Mouse (Mus musculus) cortical plate, adult 2 months (tissue): ENCODE results near the gene Setd7.

ENCODE experiments used
- CTCF ChIP-seq: fragments of 200-500 bp; IDR thresholded peaks from 2 replicates; pipeline ENCODE4 v1.5.1; 2011; ENCODE audit warnings: mild to moderate bottlenecking, control low read depth, low read length; ENCODE audit not compliant: insufficient read depth; ENCODE audit errors: extremely low read depth
- POLR2A ChIP-seq: fragments of 200-500 bp; IDR thresholded peaks from 2 replicates; pipeline ENCODE4 v1.6.1; 2011; ENCODE audit warnings: mild to moderate bottlenecking, low read length, control low read depth; ENCODE audit not compliant: insufficient read depth; ENCODE audit errors: extremely low read depth

GRCm38 (mm10) chr3:51593506-51593905 lies 32.8 kb upstream of the Setd7 start:
- TF ChIP-seq CTCF (no peak), POLR2A (no peak)
